Mouse (Mus musculus) C2C12 (cell line): ENCODE data around the gene Sstr1. TPM values are rescaled to one million over a fixed set of nuclear protein-coding genes. Genes with fewer than 3 reads are reported as not detected.

Source experiments
- H3K27me3 ChIP-seq: one replicate; pipeline ENCODE4 v1.6.1; 2011; ENCODE audit not compliant: control insufficient read depth, insufficient read depth, insufficient read length
- H3K36me3 ChIP-seq: one replicate; pipeline ENCODE4 v1.6.1; 2011; ENCODE audit not compliant: control insufficient read depth, insufficient read depth
- H3K4me3 ChIP-seq: one replicate; pipeline ENCODE4 v1.5.1; 2011; ENCODE audit warnings: mild to moderate bottlenecking, control low read depth; ENCODE audit not compliant: poor library complexity, insufficient read depth, severe bottlenecking
- H3K79me2 ChIP-seq: one replicate; pipeline ENCODE4 v1.6.1; 2011; ENCODE audit not compliant: control insufficient read depth, insufficient read depth
- H3K79me3 ChIP-seq: one replicate; pipeline ENCODE4 v1.6.1; 2011; ENCODE audit warnings: low read depth, control low read depth
- H3ac ChIP-seq: one replicate; pipeline ENCODE3; 2011; ENCODE audit warnings: low read depth; ENCODE audit not compliant: control insufficient read depth, insufficient read length
- CEBPB ChIP-seq: IDR thresholded peaks from one replicate; pipeline ENCODE4 v1.6.1; 2011; ENCODE audit warnings: low read depth, mild to moderate bottlenecking, control low read depth, moderate library complexity
- CTCF ChIP-seq: IDR thresholded peaks from one replicate; pipeline ENCODE4 v1.5.1; 2011; ENCODE audit not compliant: control insufficient read depth, insufficient read depth, insufficient read length
- FOSL1 ChIP-seq: IDR thresholded peaks from one replicate; pipeline ENCODE4 v1.8.0; 2011; ENCODE audit warnings: mild to moderate bottlenecking, low read length; ENCODE audit not compliant: poor library complexity, insufficient read depth, severe bottlenecking
- MAX ChIP-seq: IDR thresholded peaks from one replicate; pipeline ENCODE4 v1.6.1; 2011; ENCODE audit warnings: mild to moderate bottlenecking, control low read depth
- MYOD1 ChIP-seq: IDR thresholded peaks from one replicate; pipeline ENCODE4 v1.6.1; 2011; ENCODE audit warnings: low read depth; ENCODE audit not compliant: control insufficient read depth, insufficient read length
- MYOG ChIP-seq: IDR thresholded peaks from one replicate; pipeline ENCODE4 v1.6.1; 2011; ENCODE audit not compliant: control insufficient read depth, insufficient read length; ENCODE audit errors: extremely low read depth
- USF1 ChIP-seq: IDR thresholded peaks from one replicate; pipeline ENCODE4 v1.6.1; 2011; ENCODE audit warnings: low read depth, mild to moderate bottlenecking, control low read depth, moderate library complexity
- polyA plus RNA-seq: library from polyadenylated mRNA; unstranded; fragments of >200 nt; fragmentation: generic; extraction: Trizol; gene quantifications from one replicate; pipeline ENCODE4 v1.2.1, GENCODE M21; 2012; ENCODE audit warnings: missing spikeins

Sstr1 gene
- polyA plus RNA-seq, 1 experiment: not detected

GRCm38 (mm10) chr12:58212924-58213450 lies 1.4 kb downstream of the Sstr1 start:
- TF ChIP-seq CTCF (no peak), MAX (no peak), USF1 (no peak)
- Histone ChIP-seq H3K4me3 (no peak overlapping the region), H3K79me3 (no peaks in the 10 kb centered on the region), H3K79me2 (no peaks in the 10 kb centered on the region), H3ac (no peak overlapping the region), H3K36me3 (no peaks in the 10 kb centered on the region), H3K27me3 (peaks cover 3% of the 10 kb centered on the region)

GRCm38 (mm10) chr12:58213451-58214288 lies 2.1 kb downstream of the Sstr1 start:
- TF ChIP-seq MYOG (no peak), FOSL1 (no peak), USF1 (no peak), MYOD1 (no peak), CEBPB (no peak), CTCF (no peak), MAX (no peak)

GRCm38 (mm10) chr12:58214289-58215136 lies 2.9 kb downstream of the Sstr1 start:
- TF ChIP-seq MYOG: no peak
- no peak overlapping the region for H3ac ChIP-seq
- H3K27me3 ChIP-seq: peaks cover 3% of the 10 kb centered on the region
- H3K4me3 ChIP-seq: no peak overlapping the region
- no peaks in the 10 kb centered on the region for H3K79me2 ChIP-seq
- H3K36me3 ChIP-seq: no peaks in the 10 kb centered on the region
- no peaks in the 10 kb centered on the region for H3K79me3 ChIP-seq

More at GRCm38 (mm10) chr12:58213451-58214288, 2.1 kb downstream of the Sstr1 start:
- no peaks in the 10 kb centered on the region for H3K79me3 ChIP-seq
- no peak overlapping the region for H3ac ChIP-seq
- no peaks in the 10 kb centered on the region for H3K36me3 ChIP-seq
- H3K79me2 ChIP-seq: no peaks in the 10 kb centered on the region
- peaks cover 3% of the 10 kb centered on the region for H3K27me3 ChIP-seq
- no peak overlapping the region for H3K4me3 ChIP-seq

GRCm38 (mm10) chr12:58216218-58216617 lies 4.6 kb downstream of the Sstr1 start:
- Histone ChIP-seq H3K79me3 (no peaks in the 10 kb centered on the region), H3K79me2 (no peaks in the 10 kb centered on the region), H3K36me3 (no peaks in the 10 kb centered on the region), H3K4me3 (no peak overlapping the region), H3ac (no peak overlapping the region), H3K27me3 (peaks cover 3% of the 10 kb centered on the region)
- TF ChIP-seq USF1 (no peak), MYOG (no peak), FOSL1 (no peak), MAX (no peak), CTCF (no peak), CEBPB (no peak), MYOD1 (no peak)

- Histone ChIP-seq H3K79me2 (no peaks in the 10 kb centered on the region), H3ac (no peak overlapping the region), H3K4me3 (no peak overlapping the region), H3K36me3 (no peaks in the 10 kb centered on the region), H3K27me3 (no peaks in the 10 kb centered on the region), H3K79me3 (no peaks in the 10 kb centered on the region)
- TF ChIP-seq MAX (no peak), MYOG (no peak), FOSL1 (no peak), CEBPB (no peak), MYOD1 (no peak), CTCF (no peak), USF1 (no peak)
These were observed 7.5 kb downstream of the Sstr1 start for GRCm38 (mm10) chr12:58219078-58219477.

GRCm38 (mm10) chr12:58225644-58226043 lies 14.1 kb downstream of the Sstr1 start:
- TF ChIP-seq USF1 (no peak), MAX (no peak), CTCF (no peak), FOSL1 (no peak), MYOD1 (no peak), MYOG (no peak), CEBPB (no peak)
- Histone ChIP-seq H3K27me3 (no peaks in the 10 kb centered on the region), H3ac (no peak overlapping the region), H3K79me3 (no peaks in the 10 kb centered on the region), H3K79me2 (no peaks in the 10 kb centered on the region), H3K4me3 (no peak overlapping the region), H3K36me3 (no peaks in the 10 kb centered on the region)
